Mouse (Mus musculus) thymus, postnatal 10 days (tissue): ENCODE measurements around the gene Hivep3.

Source experiments
- DNase-seq, 2 experiments: peaks; one replicate each; pipeline ENCODE4 v3.0.0; 2021; ENCODE audit warnings: low spot score in 2 of 2

The Hivep3 gene

GRCm38 (mm10) chr4:119911071-119911904 lies 177.7 kb downstream of the Hivep3 start:
- no peak for DNase-seq

GRCm38 (mm10) chr4:119912216-119912615 lies 178.6 kb downstream of the Hivep3 start:
- no peak for DNase-seq

- no peak for DNase-seq
These were observed 180.6 kb downstream of the Hivep3 start for GRCm38 (mm10) chr4:119914194-119914593.

DNA sequence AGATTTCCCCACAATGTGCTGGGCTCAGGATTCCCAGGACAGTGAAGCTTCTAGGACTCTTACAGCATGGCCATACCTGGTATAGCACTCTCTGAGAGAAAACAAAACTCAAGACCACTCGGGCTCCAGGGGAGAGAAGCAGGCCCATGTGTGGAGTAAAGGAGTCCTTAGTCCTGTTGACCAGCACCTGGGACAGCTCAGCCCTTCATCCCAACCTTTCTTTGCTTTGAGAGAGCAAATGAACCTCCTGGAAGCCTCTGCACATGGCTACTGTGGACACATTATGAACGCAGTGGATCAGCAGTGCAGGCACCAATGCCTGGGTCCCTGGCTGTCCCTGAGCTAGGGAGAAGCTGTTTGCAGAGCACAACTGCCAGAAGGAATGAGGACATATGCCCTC lies 181.5 kb downstream of the Hivep3 start:
- DNase-seq: no peak

DNA sequence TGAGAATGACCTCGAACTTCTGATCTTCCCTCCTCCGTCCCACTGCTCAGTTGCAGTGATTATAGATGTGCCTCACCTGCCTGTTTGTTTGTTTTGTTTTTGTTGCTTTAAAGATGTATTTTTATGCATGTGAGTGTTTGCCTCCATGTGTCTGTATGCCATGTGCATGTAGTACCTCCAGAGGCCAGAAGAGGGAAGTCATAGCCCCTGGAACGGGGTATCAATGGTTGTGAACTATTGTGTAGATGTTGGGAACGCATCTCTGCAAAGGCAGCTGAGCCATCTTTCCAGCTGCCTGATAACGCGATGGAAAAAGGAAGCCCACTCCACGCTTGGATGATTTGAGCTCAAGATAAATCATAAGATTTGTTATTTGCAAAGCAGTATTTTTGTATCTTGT lies 183.9 kb downstream of the Hivep3 start:
- DNase-seq: peak; percentile 43 to 69

GRCm38 (mm10) chr4:119919349-119919748 lies 185.8 kb downstream of the Hivep3 start:
- DNase-seq: no peak

DNA sequence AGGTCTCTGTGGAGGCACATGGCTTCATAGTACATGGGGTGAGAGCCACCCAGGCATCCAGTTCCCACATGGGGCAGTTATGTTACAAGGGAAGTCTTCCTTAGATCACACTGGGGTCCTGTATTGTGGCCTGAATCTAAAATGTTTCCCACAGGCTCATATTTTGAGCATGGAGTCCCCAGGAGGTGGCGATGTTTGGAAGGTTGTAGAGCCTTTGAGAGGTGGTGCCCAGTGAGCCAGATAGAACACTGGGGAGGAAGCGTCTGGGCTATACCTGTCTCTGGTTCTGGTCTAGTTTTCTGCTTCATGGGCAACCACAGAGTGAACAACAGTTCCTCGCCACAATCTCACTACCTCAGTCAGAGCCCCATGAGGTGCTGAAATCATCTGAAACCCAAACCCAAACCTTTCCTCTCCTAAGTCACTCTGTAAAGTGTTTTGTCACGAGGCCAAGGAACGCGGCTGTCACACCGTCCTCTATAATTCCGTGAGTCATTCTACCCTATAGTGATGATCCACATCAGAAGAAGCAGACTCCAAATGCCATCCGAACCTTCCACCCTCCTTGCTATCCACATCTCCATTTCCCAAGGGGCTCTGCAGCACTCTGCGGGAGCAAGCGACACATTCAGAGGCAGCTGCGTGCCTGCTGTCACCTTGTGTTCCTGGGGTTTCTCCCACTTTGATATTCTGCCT lies 187.6 kb downstream of the Hivep3 start:
- peak in 1 of 2 experiments; percentile 26 for DNase-seq

DNA sequence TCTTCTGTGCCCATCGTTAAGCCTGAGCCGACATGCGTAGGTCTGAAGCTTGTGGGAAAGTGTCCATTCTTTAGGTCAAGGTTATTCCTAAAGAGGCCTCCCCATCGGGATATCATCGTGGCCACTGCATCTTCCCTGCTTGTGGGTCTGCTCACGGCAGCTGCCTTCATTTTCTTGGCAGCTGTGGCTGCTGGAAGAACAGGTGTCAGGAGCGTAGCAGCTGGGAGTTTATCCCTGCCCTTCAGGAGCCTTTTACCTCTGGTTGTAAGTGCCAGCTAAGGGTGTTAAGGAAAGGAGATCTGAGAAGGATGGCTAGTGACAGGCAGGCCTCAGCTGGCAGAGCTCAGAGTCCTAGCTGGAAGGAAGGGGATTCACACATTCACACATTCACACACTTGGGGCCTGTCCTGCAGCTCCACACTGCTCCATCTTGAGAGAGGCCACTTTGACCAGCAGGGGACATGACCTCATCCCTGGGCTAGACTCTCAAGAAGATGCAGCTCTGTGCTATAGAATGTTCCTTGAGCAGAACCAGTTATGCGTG lies 188.2 kb downstream of the Hivep3 start:
- DNase-seq: no peak

GRCm38 (mm10) chr4:119922945-119923344 lies 189.4 kb downstream of the Hivep3 start:
- DNase-seq: no peak

DNA sequence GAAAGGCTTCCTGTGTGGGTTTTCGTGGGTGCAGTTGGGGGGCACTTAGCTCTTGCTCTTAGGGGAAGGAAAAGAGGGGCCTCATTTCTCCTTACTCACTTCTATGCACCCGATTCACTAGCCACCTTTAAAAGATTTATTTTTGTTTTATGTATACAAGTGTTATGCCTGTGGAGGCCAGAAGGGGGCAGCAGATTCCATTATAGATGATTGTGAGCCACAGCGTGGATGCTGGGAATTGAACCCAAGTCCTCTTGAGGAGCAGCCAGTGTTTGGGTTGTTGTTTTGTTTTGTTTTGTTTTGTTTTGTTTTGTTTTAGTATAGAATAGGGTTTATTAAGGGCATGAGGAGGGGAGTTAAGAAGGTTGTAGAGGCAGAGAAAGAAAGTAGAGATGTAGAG lies 189.8 kb downstream of the Hivep3 start:
- DNase-seq: peak in 1 of 2 experiments; percentile 21

DNA sequence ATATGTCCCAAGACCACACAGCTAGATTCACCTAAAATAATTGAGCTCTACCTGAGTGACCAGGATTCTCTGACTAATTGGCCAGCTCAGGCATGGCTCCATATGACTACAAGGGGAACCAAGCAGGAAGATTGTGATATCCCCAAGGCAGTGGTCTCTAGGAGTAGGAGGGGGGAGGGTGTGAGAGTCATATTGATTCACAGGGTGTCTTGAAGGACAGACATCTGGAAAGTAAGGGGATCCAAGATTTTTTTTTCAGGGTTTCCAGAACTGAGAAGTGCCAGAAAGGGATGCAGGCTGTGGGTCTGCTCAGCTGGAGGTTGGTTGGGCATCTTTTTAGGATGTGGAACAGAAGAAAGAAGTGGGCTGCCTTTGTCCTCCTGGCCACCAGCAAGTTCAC lies 191.5 kb downstream of the Hivep3 start:
- DNase-seq: no peak

GRCm38 (mm10) chr4:119931923-119932322 lies 198.3 kb downstream of the Hivep3 start:
- no peak for DNase-seq

DNA sequence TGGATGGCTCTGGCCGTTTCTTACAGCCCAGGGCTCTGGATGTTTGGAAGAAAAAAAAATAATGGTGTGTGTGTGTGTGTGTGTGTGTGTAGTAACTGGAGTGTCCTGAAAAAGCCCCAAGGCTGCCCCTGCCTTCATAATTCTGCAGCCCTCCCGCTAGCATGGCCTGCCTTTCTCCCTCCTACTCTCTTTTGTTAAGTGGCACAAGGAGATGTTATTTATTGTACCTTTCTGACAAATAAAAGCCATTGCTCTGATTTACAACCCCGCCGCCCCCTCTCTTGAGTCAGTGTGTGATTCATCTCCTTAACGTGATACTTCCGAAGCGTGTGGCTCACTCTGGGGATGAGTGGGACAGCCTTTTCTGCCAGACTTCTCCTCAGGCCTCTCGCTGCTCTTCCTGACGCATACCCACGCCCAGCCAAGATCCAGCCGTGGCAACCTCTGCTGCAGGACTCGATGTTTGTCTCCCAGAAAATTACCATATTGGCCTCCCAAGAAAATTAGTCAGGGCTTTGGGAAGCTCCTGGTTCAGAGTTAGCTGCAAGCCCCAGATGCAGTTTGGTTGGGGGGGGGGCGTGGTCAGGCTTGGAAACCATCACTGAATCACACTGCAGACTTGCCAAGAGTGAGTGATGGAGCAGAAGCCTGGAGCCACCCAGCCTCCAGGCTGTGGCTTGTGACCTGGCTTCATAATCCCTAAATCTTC lies 199.1 kb downstream of the Hivep3 start:
- no peak for DNase-seq

GRCm38 (mm10) chr4:119934901-119935300 lies 201.3 kb downstream of the Hivep3 start:
- no peak for DNase-seq

GRCm38 (mm10) chr4:119937876-119938275 lies 204.3 kb downstream of the Hivep3 start:
- no peak for DNase-seq

GRCm38 (mm10) chr4:119938518-119938917 lies 204.9 kb downstream of the Hivep3 start:
- no peak for DNase-seq

- DNase-seq: no peak
These were observed 206.2 kb downstream of the Hivep3 start for GRCm38 (mm10) chr4:119939786-119940185.

DNA sequence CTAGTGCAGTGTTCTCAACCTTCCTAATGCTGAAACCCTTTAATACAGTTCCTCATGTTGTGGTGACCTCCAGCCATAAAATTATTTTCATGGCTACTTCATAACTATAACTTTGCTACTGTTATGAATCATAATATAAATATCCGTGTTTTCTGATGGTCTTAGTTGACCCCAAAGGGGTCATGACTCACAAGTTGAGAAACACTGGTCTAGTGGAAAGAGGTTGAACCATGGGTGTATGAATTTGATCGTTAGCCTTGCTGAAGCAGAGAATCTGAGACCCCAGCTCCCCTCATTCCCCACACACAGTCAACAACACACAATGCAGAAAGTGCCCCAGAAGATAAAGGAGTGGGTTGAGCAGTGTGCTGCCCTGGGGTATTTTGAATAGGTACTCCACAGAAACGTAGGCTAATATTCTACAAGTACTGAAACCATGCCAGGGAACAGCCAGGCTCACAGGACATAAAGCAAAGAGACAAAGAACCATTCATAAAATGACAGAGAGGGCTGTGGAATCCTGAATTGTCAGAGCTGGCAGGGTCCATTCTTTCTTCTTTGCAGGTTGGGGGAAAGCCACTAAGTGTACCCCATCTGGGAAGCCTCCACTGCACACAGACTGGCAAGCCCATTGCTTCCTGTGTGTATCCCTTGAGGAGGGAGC lies 212.8 kb downstream of the Hivep3 start:
- no peak for DNase-seq

DNA sequence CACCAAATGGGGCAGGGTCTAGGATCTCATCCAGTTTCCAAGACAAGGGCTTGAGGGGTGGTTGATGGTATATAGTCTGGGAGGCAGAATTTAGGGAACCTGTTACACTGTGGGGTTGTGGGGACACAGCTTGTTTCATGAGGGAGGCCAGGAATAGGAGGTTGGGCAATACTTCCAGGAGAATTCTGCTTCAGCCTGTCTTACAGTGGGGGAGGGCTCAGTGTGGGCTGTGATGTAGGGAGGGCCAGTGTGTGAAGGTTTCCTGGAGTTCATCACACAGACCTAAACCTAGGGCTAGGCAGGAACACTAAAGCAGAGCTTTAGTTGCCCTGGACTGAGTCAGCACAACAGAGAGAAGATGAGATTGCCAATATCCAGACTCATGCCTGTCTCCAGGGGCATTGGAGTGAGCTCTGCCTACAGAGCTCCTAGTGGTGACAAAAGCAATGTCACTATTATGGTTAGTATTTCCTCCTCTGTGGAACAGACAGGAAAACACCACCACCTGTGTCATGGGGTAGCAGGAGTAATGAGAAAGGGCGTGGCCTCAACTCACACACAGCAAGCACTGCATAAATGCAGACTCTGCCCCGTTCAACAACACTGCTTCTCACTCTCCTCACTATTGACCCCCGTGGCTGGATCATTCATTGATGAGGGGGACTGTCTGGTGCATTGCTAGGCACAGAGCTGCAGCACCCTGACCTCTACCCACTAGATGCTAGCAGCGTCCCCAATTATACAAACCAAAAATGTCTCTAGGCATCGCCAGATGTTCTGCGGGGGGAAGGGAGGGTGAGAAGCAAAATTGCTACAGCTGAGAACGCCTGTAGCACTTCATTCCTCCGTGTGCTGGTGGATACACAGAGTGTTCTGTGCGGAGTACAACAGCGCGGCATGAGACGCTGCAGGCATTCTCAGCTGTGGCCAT lies 213.9 kb downstream of the Hivep3 start:
- peak; percentile 36 to 41 for DNase-seq

DNA sequence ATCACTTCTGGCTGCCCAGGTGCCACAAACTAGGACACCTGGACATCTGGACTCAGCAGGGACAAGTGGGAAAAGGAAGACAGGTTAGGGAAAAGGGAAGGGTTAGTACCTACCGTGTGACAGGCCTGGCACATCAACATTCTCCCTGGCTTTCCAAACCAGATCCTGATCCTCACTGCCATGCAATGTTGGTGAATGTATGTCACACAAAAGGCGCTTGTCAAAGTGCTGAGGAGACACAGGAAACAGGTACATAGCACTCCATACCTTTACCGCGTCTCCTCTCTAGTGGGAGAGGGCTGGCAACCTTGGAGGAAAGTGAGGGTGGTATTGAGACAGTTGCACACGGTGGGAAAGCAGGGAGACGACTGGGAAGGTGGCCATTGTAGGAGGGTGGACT lies 214.8 kb downstream of the Hivep3 start:
- DNase-seq: no peak
